Mouse (Mus musculus) ES-Bruce4 (cell line): ENCODE results near the gene Clstn2. TPM values are rescaled to one million over a fixed set of nuclear protein-coding genes. Genes with fewer than 3 reads are reported as not detected.

ENCODE experiments used
- H3K27ac ChIP-seq: 2 replicates; pipeline ENCODE4 v1.5.1; 2012; ENCODE audit warnings: low read length, inconsistent platforms; ENCODE audit not compliant: insufficient read depth
- H3K27me3 ChIP-seq: 2 replicates; pipeline ENCODE4 v1.6.1; 2012; ENCODE audit warnings: mild to moderate bottlenecking, low read length, inconsistent platforms; ENCODE audit not compliant: control insufficient read depth, poor library complexity, insufficient read depth, severe bottlenecking
- H3K36me3 ChIP-seq: 2 replicates; pipeline ENCODE4 v1.6.1; 2012; ENCODE audit warnings: inconsistent platforms, mild to moderate bottlenecking, low read length, moderate library complexity; ENCODE audit not compliant: control insufficient read depth, poor library complexity, insufficient read depth, severe bottlenecking
- H3K4me1 ChIP-seq: one replicate; pipeline ENCODE4 v1.8.1; 2011; ENCODE audit warnings: low read length; ENCODE audit not compliant: control insufficient read depth, insufficient read depth
- H3K4me3 ChIP-seq: 2 replicates; pipeline ENCODE4 v1.5.1; 2011; ENCODE audit warnings: low read depth, mild to moderate bottlenecking, low read length
- H3K9ac ChIP-seq: 2 replicates; pipeline ENCODE4 v1.6.1; 2012; ENCODE audit warnings: low read depth, mild to moderate bottlenecking, inconsistent platforms; ENCODE audit not compliant: poor library complexity, severe bottlenecking
- H3K9me3 ChIP-seq: replicated peaks from 2 replicates; pipeline ENCODE4 v1.6.1; 2012; ENCODE audit warnings: mild to moderate bottlenecking, low read length, inconsistent platforms; ENCODE audit not compliant: control insufficient read depth, poor library complexity, insufficient read depth, severe bottlenecking
- CTCF ChIP-seq: IDR thresholded peaks from one replicate; pipeline ENCODE4 v1.8.1; 2011; ENCODE audit warnings: low read depth, low read length
- EP300 ChIP-seq: IDR thresholded peaks from 2 replicates; pipeline ENCODE4 v1.6.1; 2011; ENCODE audit warnings: low read depth, low read length; ENCODE audit not compliant: insufficient read depth
- POLR2A ChIP-seq: IDR thresholded peaks from one replicate; pipeline ENCODE4 v1.8.1; 2011; ENCODE audit warnings: low read length; ENCODE audit not compliant: insufficient read depth
- polyA plus RNA-seq: library from polyadenylated mRNA; stranded (reverse); fragments of >200 nt; gene quantifications from 2 replicates; pipeline ENCODE4 v1.2.4, GENCODE M21; 2011; ENCODE audit warnings: low read depth; ENCODE audit not compliant: missing spikeins, insufficient read depth, insufficient read length

Clstn2 gene
- polyA plus RNA-seq, 1 experiment = not detected

DNA sequence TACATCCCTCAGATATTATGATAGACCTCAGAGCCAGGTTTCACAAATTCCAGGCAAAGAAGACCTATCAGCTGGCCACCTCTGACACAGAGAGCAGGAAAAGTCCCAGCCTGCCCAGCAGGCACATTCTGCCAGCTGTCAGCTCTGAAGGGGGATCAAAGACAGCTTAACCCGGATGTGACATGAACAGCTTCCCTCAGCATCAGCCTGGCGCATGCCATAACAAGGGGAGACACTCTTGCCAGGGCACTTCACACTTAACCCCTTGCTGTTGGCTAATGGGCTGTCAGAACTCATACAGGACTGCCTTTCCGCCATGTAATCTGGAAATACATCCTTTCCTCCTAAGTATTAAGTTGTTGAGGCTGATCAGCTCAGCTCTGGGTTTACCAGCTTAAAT is 403.8 kb downstream of the Clstn2 start:
- H3K4me1 ChIP-seq = peaks cover 4% of the 10 kb centered on the region
- TF ChIP-seq CTCF (no peak), POLR2A (no peak), EP300 (no peak)
- no peak overlapping the region for H3K4me3 ChIP-seq
- no peaks in the 10 kb centered on the region for H3K36me3 ChIP-seq
- no peak overlapping the region for H3K27ac ChIP-seq
- H3K27me3 ChIP-seq = no peaks in the 10 kb centered on the region
- H3K9me3 ChIP-seq = no peaks in the 10 kb centered on the region
- H3K9ac ChIP-seq = no peak overlapping the region

DNA sequence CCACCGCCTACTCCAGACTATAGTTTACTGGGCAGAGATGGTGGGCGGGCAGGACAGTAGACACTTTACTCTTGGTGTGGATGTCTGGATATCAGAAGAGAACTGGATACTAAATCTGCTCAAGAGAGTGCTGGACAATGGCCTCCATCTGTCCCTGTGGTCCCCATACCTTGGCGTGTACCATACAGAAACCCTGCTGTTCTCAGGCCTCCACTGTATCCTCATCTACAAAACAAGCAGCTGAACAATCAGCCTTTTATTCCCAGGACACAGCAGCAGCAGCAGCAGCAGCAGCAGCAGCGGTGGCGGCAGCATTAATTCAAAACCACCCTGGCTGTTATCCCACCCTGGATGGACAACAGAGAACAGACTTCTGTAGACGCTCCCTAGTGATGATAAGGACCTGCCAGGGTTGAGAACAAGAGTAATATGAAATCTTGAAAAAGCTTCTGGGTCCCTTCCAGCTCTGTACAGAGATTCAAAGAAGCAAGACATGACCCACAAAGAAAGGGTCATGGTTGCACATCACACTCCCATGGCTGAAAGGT is 404.5 kb downstream of the Clstn2 start:
- Histone ChIP-seq H3K9me3 (no peaks in the 10 kb centered on the region), H3K27ac (no peak overlapping the region), H3K36me3 (no peaks in the 10 kb centered on the region), H3K9ac (no peak overlapping the region), H3K27me3 (no peaks in the 10 kb centered on the region), H3K4me1 (peaks cover 4% of the 10 kb centered on the region), H3K4me3 (no peak overlapping the region)
- TF ChIP-seq CTCF = no peak
- TF ChIP-seq EP300 = no peak
- TF ChIP-seq POLR2A = no peak

DNA sequence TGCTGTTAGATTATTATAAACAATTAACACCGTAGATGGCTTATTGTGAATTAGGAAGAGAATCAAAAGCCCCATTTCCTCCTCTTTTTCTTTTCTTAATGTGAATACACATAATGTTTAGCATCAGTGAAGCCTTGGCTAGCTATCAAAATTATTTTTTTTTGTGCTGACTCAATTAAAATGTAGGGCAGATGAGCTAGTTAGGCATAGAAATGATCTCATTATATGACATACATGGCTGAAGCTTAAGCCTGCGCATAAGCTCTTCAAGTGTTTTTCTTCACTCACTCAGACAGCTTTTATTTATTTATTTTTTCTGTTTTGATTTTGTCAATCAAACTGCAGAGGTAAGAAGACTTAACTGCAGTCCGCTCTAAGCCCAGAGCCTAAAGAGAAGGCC is 405.1 kb downstream of the Clstn2 start:
- Histone ChIP-seq H3K9ac (no peak overlapping the region), H3K27ac (no peak overlapping the region), H3K4me3 (no peak overlapping the region), H3K36me3 (no peaks in the 10 kb centered on the region), H3K4me1 (peaks cover 1% of the 10 kb centered on the region), H3K27me3 (no peaks in the 10 kb centered on the region), H3K9me3 (no peaks in the 10 kb centered on the region)
- TF ChIP-seq POLR2A (no peak), CTCF (no peak), EP300 (no peak)

DNA sequence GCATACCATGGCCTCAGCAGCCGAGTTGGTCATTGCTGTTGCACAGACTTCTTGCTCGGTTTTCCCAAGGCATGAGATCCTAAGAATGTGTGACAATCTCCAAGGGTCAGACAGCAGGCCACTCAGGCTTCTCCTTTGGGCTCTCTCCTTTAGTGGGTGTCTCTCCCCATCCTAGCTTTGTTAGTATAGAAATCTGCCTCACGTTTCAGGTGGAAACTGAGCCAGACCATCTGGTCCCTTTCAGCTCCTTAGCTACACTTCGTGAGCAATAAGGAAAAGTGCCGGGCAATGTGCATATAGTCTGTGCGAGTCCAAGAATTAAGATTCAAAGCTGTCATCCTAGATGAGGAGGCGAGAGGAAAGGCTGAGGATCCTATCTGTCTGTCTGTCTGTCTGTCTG is 422.4 kb downstream of the Clstn2 start:
- TF ChIP-seq POLR2A = no peak
- no peak for TF ChIP-seq EP300
- no peak for TF ChIP-seq CTCF
- no peaks in the 10 kb centered on the region for H3K36me3 ChIP-seq
- no peaks in the 10 kb centered on the region for H3K27me3 ChIP-seq
- H3K4me1 ChIP-seq = no peaks in the 10 kb centered on the region
- no peak overlapping the region for H3K4me3 ChIP-seq
- H3K9me3 ChIP-seq = no peaks in the 10 kb centered on the region
- H3K9ac ChIP-seq = no peak overlapping the region
- H3K27ac ChIP-seq = no peak overlapping the region

DNA sequence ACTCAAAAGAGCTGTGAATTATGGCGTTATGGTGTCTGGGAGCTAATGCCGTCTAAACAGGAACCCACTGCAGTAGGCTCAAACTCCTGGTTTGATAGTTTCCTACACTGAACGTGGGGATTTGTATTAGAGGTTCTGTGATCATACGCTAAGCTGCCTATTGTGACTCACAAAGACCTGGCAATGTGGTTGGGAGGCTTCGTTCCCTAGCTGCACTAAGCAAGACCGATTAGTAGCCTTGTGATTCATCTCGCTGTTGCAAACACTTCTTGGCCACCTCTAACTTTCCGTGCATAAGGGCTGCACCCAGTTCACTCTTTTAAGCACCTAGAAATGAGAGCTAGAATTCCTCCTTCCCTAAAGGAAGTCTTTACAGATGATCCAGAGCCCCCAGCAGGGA is 429.3 kb downstream of the Clstn2 start:
- H3K9me3 ChIP-seq = no peaks in the 10 kb centered on the region
- H3K4me3 ChIP-seq = no peak overlapping the region
- H3K27me3 ChIP-seq = no peaks in the 10 kb centered on the region
- H3K36me3 ChIP-seq = no peaks in the 10 kb centered on the region
- no peak overlapping the region for H3K9ac ChIP-seq
- H3K27ac ChIP-seq = no peak overlapping the region
- no peaks in the 10 kb centered on the region for H3K4me1 ChIP-seq
- TF ChIP-seq POLR2A = no peak

DNA sequence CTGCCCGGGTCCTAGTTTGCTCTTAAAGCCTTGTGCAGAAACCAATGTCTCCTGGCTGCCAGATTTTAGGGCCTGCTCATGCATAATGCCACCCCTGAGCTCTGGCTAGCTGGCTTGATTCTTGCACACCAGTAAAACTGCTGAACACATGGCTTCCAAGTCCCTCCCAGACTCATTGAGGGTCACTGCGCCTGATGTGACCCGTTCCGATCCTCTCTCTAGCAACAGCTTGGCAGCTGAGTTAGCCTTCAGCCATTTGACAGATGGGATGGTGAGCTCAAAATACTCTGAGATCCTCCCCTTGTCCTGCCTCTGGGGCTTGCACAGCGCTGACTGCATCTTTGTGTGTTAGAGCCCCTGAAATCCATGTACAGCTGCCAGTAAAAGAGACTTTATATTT is 430.5 kb downstream of the Clstn2 start:
- no peak for TF ChIP-seq CTCF
- TF ChIP-seq POLR2A = no peak
- no peak for TF ChIP-seq EP300
- no peaks in the 10 kb centered on the region for H3K27me3 ChIP-seq
- no peak overlapping the region for H3K4me3 ChIP-seq

More for the DNA sequence above, 430.5 kb downstream of the Clstn2 start:
- no peaks in the 10 kb centered on the region for H3K36me3 ChIP-seq
- no peaks in the 10 kb centered on the region for H3K4me1 ChIP-seq
- H3K9ac ChIP-seq = no peak overlapping the region
- H3K27ac ChIP-seq = no peak overlapping the region
- no peaks in the 10 kb centered on the region for H3K9me3 ChIP-seq
